Mouse (Mus musculus) neural tube, embryonic 12.5 days (tissue): ENCODE data around the gene Sigmar1. TPM values are rescaled to one million over a fixed set of nuclear protein-coding genes. Genes with fewer than 3 reads are reported as not detected.

Experiments
- ATAC-seq: fragments of 200-750 bp; cut with Nextera tagmentation; 2 replicates; pipeline ENCODE4 v1.8.0; 2017; ENCODE audit warnings: low read depth, mild to moderate bottlenecking, moderate TSS enrichment, moderate library complexity; ENCODE audit not compliant: low FRiP score
- H3K27ac ChIP-seq: fragments of 300-500 bp; sonication (generic); 2 replicates; pipeline ENCODE4 v1.5.1; 2016
- H3K27me3 ChIP-seq: fragments of 300-500 bp; sonication (generic); replicated peaks from 2 replicates; pipeline ENCODE4 v1.6.1; 2016; ENCODE audit warnings: mild to moderate bottlenecking
- H3K36me3 ChIP-seq: fragments of 300-500 bp; sonication (generic); 2 replicates; pipeline ENCODE4 v1.6.1; 2016; ENCODE audit warnings: mild to moderate bottlenecking
- H3K4me1 ChIP-seq: fragments of 300-500 bp; sonication (generic); 2 replicates; pipeline ENCODE4 v1.6.1; 2016
- H3K4me2 ChIP-seq: fragments of 300-500 bp; sonication (generic); replicated peaks from 2 replicates; pipeline ENCODE4 v1.6.1; 2016; ENCODE audit warnings: mild to moderate bottlenecking
- H3K4me3 ChIP-seq: fragments of 300-500 bp; sonication (generic); 2 replicates; pipeline ENCODE4 v1.5.1; 2016
- H3K9ac ChIP-seq: fragments of 300-500 bp; sonication (generic); 2 replicates; pipeline ENCODE4 v1.6.1; 2016; ENCODE audit warnings: mild to moderate bottlenecking
- H3K9me3 ChIP-seq: fragments of 300-500 bp; sonication (generic); 2 replicates; pipeline ENCODE4 v1.6.1; 2016; ENCODE audit warnings: mild to moderate bottlenecking
- WGBS: fragments of 180-500 bp; shearing (Covaris S2); methylation state at CpG from one replicate; pipeline ENCODE4 v1.1.7; 2016; 5-methylcytosine and 5-hydroxymethylcytosine counted together
- polyA plus RNA-seq: library from polyadenylated mRNA; unstranded; fragments of >200 nt; fragmentation: Nextera tagmentation; extraction: Ambion mirVana; gene quantifications from 2 replicates; pipeline ENCODE4 v1.2.1, GENCODE M21; 2016

Sigmar1 gene
- polyA plus RNA-seq, 1 experiment from 2014 or later = 63.7 TPM

GRCm38 (mm10) chr4:41745021-41745420, 10.9 kb downstream of the Sigmar1 start:
- no peak for ATAC-seq
- 70% methylated on average over 1 of the region's 1 CpGs for WGBS
- Histone ChIP-seq H3K27me3 (no peaks in the 10 kb centered on the region), H3K9me3 (peaks cover 17% of the 10 kb centered on the region), H3K27ac (no peak overlapping the region), H3K9ac (no peak overlapping the region), H3K4me1 (peaks cover 5% of the 10 kb centered on the region), H3K4me2 (no peak overlapping the region), H3K36me3 (no peaks in the 10 kb centered on the region), H3K4me3 (no peak overlapping the region)

- Histone ChIP-seq H3K4me1 (peaks cover 14% of the 10 kb centered on the region), H3K27me3 (no peaks in the 10 kb centered on the region), H3K27ac (no peak overlapping the region), H3K36me3 (peaks cover 3% of the 10 kb centered on the region), H3K9me3 (peaks cover 17% of the 10 kb centered on the region), H3K4me3 (no peak overlapping the region), H3K9ac (no peak overlapping the region), H3K4me2 (no peak overlapping the region)
- WGBS = 70% methylated on average over 2 of the region's 2 CpGs
- no peak for ATAC-seq
These were observed 11.8 kb downstream of the Sigmar1 start for GRCm38 (mm10) chr4:41744131-41744530.

GRCm38 (mm10) chr4:41741158-41741560, 14.8 kb downstream of the Sigmar1 start:
- peak overlapping the region; percentile 73 for H3K4me3 ChIP-seq
- peak overlapping the region; percentile 68 for H3K9ac ChIP-seq
- H3K27ac ChIP-seq = peak overlapping the region; percentile 7; the same call in 1 of the 2 replicates
- no peaks in the 10 kb centered on the region for H3K27me3 ChIP-seq
- H3K9me3 ChIP-seq = peaks cover 7% of the 10 kb centered on the region
- H3K4me1 ChIP-seq = peaks cover 17% of the 10 kb centered on the region
- under 1% methylated on average over 27 of the region's 27 CpGs for WGBS
- H3K4me2 ChIP-seq = peak overlapping the region; percentile 74
- peaks cover 15% of the 10 kb centered on the region for H3K36me3 ChIP-seq
- ATAC-seq = peak; percentile 95

- Histone ChIP-seq H3K9me3 (peaks cover 4% of the 10 kb centered on the region; the same call in 1 of the 2 replicates), H3K27me3 (no peaks in the 10 kb centered on the region), H3K36me3 (peaks cover 15% of the 10 kb centered on the region), H3K4me1 (peaks cover 17% of the 10 kb centered on the region), H3K4me3 (peak overlapping the region; percentile 73), H3K9ac (peak overlapping the region; percentile 68), H3K4me2 (peak overlapping the region; percentile 74), H3K27ac (peak overlapping the region; percentile 7; the same call in 1 of the 2 replicates)
- ATAC-seq = peak; percentile 78
- WGBS = 1% methylated on average over 48 of the region's 48 CpGs
These were observed 15.4 kb downstream of the Sigmar1 start for GRCm38 (mm10) chr4:41740380-41741157.

DNA sequence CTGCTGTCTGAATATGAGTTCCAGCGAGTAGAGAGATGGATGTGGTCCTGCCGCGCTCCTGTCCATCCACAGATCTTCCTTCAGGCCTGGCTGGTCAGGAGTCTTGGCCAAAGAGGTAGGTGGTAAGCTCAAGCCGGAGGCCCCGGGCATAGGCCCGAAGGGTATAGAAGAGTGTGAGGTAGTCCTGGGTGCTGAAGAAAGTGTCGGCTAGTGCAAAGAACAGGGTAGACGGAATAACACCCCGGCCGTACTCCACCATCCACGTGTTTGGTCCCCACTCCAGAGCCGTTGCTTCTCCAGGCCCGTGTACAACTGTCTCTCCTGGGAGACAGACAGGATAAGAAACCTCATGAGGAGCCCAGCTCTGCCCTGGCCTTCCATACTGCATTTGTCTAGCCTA, 16.7 kb downstream of the Sigmar1 start:
- peaks cover 17% of the 10 kb centered on the region for H3K4me1 ChIP-seq
- no peaks in the 10 kb centered on the region for H3K27me3 ChIP-seq
- 0 out of 2 replicates have a peak, but pooled peaks cover 6% of the 10 kb centered on the region for H3K9me3 ChIP-seq
- peaks cover 15% of the 10 kb centered on the region for H3K36me3 ChIP-seq
- peak overlapping the region; percentile 74 for H3K4me2 ChIP-seq
- WGBS = 94% methylated on average over 13 of the region's 13 CpGs
- ATAC-seq = no peak
- no peak overlapping the region for H3K9ac ChIP-seq
- H3K4me3 ChIP-seq = no peak overlapping the region
- no peak overlapping the region for H3K27ac ChIP-seq

GRCm38 (mm10) chr4:41738256-41738603, 17.7 kb downstream of the Sigmar1 start:
- peaks cover 17% of the 10 kb centered on the region for H3K4me1 ChIP-seq
- 52% methylated on average over 1 of the region's 1 CpGs for WGBS
- ATAC-seq = no peak

DNA sequence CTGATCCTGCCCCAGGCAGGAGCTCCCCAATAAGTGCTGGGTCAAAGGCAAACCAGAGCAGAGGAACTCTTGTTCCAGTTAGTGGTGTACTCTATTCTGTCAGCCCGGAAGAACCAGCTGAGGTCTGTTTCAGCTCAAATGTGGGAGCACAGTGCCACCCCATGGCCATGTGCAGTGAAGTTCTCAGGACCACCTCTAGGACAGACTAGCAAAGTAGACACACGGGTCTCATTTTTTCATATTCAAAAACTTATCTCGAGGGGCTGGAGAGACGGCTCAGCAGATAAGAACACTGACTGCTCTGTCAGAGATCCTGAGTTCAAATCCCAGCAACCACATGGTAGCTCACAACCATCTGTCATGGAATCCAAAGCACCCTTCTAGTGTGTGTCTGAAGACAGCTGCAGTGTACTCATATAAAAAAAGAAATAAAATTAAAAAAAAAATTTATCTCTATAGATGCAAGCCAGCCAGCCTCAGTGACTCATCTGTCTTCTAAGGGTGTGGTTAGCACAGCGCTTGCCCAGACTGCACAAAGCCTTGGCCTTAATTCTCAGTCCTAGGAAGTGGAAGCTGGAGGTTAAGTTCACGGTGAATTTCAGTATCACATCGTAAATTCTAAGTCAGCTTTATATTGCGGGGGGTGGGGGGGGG, 18.2 kb downstream of the Sigmar1 start:
- H3K9ac ChIP-seq = no peak overlapping the region
- peaks cover 9% of the 10 kb centered on the region for H3K27me3 ChIP-seq
- ATAC-seq = 0 out of 2 replicates have a peak, but pooled peaks have one; percentile 38
- H3K9me3 ChIP-seq = 0 out of 2 replicates have a peak, but pooled peaks cover 6% of the 10 kb centered on the region
- H3K36me3 ChIP-seq = peaks cover 15% of the 10 kb centered on the region
- H3K4me3 ChIP-seq = no peak overlapping the region
- 41% methylated on average over 8 of the region's 8 CpGs for WGBS
- peaks cover 17% of the 10 kb centered on the region for H3K4me1 ChIP-seq
- no peak overlapping the region for H3K4me2 ChIP-seq
- H3K27ac ChIP-seq = no peak overlapping the region

More at GRCm38 (mm10) chr4:41738256-41738603, 17.7 kb downstream of the Sigmar1 start:
- Histone ChIP-seq H3K4me3 (no peak overlapping the region), H3K9me3 (0 out of 2 replicates have a peak, but pooled peaks cover 6% of the 10 kb centered on the region), H3K4me2 (no peak overlapping the region), H3K27me3 (0 out of 2 replicates have a peak, but pooled peaks cover 5% of the 10 kb centered on the region), H3K9ac (no peak overlapping the region), H3K27ac (no peak overlapping the region), H3K36me3 (peaks cover 15% of the 10 kb centered on the region)

DNA sequence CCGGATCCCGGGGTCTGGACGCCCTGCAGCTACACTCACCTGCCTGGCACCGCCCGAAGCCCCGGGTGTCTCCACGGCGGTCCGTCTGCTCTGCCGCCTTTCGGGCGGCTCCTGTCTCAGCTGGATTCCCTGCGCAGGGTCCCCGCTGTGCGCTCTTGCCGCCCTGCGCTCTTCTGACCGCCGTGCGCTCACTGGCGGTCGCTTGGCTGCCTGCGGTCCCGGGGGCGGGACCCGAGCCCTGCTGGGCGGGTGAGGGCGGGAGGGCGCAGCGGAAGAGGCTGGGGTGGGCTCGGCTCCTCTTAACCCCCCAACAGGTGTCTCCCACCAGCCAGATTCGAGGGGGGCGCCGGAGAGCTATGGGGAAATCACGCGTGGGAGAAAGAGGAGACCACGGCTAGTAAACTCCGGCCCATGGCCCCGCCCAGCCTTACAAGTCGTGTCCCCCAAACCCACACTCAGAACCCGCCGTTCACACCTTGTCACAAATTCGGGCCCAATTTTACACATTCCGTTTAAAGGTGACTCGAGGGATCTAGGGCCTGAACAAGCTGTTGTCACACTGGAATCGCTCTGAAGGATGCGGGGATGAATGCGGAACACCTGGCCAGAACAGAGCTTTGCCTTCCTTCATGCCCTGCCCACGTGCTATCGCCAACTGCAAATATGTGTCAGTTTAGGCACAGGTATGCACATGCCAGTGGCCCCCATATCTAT, 24.7 kb downstream of the Sigmar1 start, which contains the start of gene Arid3c:
Gene Arid3c (minus strand): TSS at position 91 of the 714 bp plus-strand sequence.
- Histone ChIP-seq H3K9ac (peak within 1 kb of the TSS; percentile 44), H3K36me3 (no peaks in the 10 kb centered on the region), H3K4me1 (peaks cover 24% of the 10 kb centered on the region), H3K4me3 (peak within 1 kb of the TSS; percentile 33), H3K27ac (no peak within 1 kb of the TSS), H3K4me2 (peak within 1 kb of the TSS; percentile 75), H3K27me3 (peaks cover 69% of the 10 kb centered on the region), H3K9me3 (0 out of 2 replicates have a peak, but pooled peaks cover 6% of the 10 kb centered on the region)
- 1% methylated on average over 50 of the region's 50 CpGs for WGBS
- ATAC-seq = no peak

DNA sequence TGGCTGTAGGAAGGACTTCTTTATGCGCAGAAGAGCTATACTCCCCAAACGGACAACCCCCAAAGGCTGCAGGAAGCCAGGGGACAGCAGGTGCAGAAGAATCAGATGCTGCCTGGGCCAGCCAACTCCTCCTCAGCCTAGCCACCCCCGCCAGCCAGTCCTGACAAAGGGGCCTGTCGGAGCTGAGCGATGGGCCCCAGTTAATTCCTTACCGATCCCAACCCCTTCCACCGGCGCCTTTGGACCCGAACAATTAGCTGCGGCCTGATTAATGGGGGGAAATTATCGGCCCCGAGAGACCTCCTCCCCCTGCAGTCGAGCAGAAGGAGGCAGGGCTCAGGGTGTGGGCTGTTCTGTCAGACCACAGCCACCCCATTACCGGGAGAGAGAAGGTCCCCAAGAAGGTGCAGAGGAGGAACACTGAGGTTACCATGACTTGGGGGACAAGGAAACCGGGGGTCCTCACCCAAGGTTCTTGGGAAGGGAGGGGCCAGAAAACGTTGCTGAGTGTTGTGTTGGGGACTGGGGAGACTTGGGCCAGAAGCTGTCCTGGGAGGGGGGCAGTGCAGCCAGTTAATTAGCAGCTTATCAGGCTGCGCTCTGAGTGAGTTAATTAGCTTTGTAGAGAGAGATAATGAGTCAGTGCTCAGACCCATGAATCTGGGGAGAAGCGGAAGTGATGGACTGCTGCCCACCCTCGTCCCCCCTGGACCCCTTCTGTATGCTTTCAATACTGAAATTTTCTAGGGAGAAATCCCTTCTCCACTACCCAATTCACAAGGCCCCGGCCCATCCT, 28.9 kb downstream of the Sigmar1 start:
- Histone ChIP-seq H3K27me3 (peaks cover 79% of the 10 kb centered on the region), H3K9me3 (no peaks in the 10 kb centered on the region), H3K27ac (0 out of 2 replicates have a peak overlapping the region, but pooled peaks have one; percentile 46), H3K36me3 (no peaks in the 10 kb centered on the region), H3K4me3 (no peak overlapping the region), H3K9ac (peak overlapping the region; percentile 26; the same call in 1 of the 2 replicates), H3K4me2 (peak overlapping the region; percentile 46), H3K4me1 (peaks cover 39% of the 10 kb centered on the region)
- WGBS = 9% methylated on average over 20 of the region's 20 CpGs
- ATAC-seq = peak; percentile 48

GRCm38 (mm10) chr4:41722918-41723351, 33.0 kb downstream of the Sigmar1 start, which contains the start of gene Dctn3:
Gene Dctn3 (minus strand): TSS chr4:41723170.
- peaks cover 37% of the 10 kb centered on the region for H3K4me1 ChIP-seq
- peak within 1 kb of the TSS; percentile 82 for H3K4me2 ChIP-seq
- peak within 1 kb of the TSS; percentile 71 for H3K9ac ChIP-seq
- peak; percentile 90 for ATAC-seq
- H3K36me3 ChIP-seq = peaks cover 27% of the 10 kb centered on the region
- 0% methylated on average over 27 of the region's 27 CpGs for WGBS
- peaks cover 41% of the 10 kb centered on the region for H3K27me3 ChIP-seq
- H3K4me3 ChIP-seq = peak within 1 kb of the TSS; percentile 71
- no peaks in the 10 kb centered on the region for H3K9me3 ChIP-seq
- no peak within 1 kb of the TSS for H3K27ac ChIP-seq

GRCm38 (mm10) chr4:41716834-41717233, 39.1 kb downstream of the Sigmar1 start:
- H3K27me3 ChIP-seq = no peaks in the 10 kb centered on the region
- peaks cover 32% of the 10 kb centered on the region for H3K4me1 ChIP-seq
- H3K4me2 ChIP-seq = no peak overlapping the region
- no peaks in the 10 kb centered on the region for H3K9me3 ChIP-seq
- H3K9ac ChIP-seq = no peak overlapping the region
- peaks cover 52% of the 10 kb centered on the region for H3K36me3 ChIP-seq
- H3K4me3 ChIP-seq = no peak overlapping the region
- ATAC-seq = no peak
- WGBS = 78% methylated on average over 6 of the region's 6 CpGs
- no peak overlapping the region for H3K27ac ChIP-seq
